Mouse (Mus musculus): ENCODE results near the gene Mrpl41.
"Not testable (repeated sequence)": the region's sequence is repeated elsewhere in the genome, so short reads cannot be mapped to it uniquely, and the experiment has no call there.

The Mrpl41 gene

GRCm38 (mm10) chr2:24974906-24975703 lies at the start of gene Mrpl41:
Mrpl41 (minus strand) TSS chr2:24975098.
- DNase-seq (ENCODE audit: low spot score in 2 of 2): peak; percentile 93

- no peak for DNase-seq (ENCODE audit: low spot score in 2 of 2)
These were observed 47.8 kb upstream of the Mrpl41 start for GRCm38 (mm10) chr2:25022678-25023077.

- peak in 1 of 2 experiments; percentile 16 for DNase-seq (ENCODE audit: low spot score in 2 of 2)
These were observed 33.4 kb upstream of the Mrpl41 start for GRCm38 (mm10) chr2:25008250-25008649.

- DNase-seq (ENCODE audit: low spot score in 2 of 2): no peak
These were observed 31.9 kb upstream of the Mrpl41 start for GRCm38 (mm10) chr2:25006767-25007166.

- no peak for DNase-seq (ENCODE audit: low spot score in 2 of 2)
These were observed 29.3 kb upstream of the Mrpl41 start for GRCm38 (mm10) chr2:25003946-25004786.

- peak; percentile 12 to 41 for DNase-seq (ENCODE audit: low spot score in 2 of 2)
These were observed 25.8 kb upstream of the Mrpl41 start for GRCm38 (mm10) chr2:25000544-25001235.

- no peak for DNase-seq (ENCODE audit: low spot score in 2 of 2)
These were observed 21.6 kb upstream of the Mrpl41 start for GRCm38 (mm10) chr2:24996471-24996870.

GRCm38 (mm10) chr2:24995332-24995731 lies 20.4 kb upstream of the Mrpl41 start:
- no peak for DNase-seq (ENCODE audit: low spot score in 2 of 2)

- DNase-seq (ENCODE audit: low spot score in 2 of 2): no peak
These were observed 12.9 kb upstream of the Mrpl41 start for GRCm38 (mm10) chr2:24987762-24988161.

GRCm38 (mm10) chr2:24976960-24977359 lies 2.1 kb upstream of the Mrpl41 start:
- DNase-seq (ENCODE audit: low spot score in 2 of 2): no peak

GRCm38 (mm10) chr2:24975704-24976297 lies 903 bp upstream of the Mrpl41 start, which contains the start of gene Pnpla7:
Pnpla7 (plus strand) TSS chr2:24976033.
- peak; percentile 70 to 79 for DNase-seq (ENCODE audit: low spot score in 2 of 2)

- peak in 1 of 2 experiments; percentile 15 for DNase-seq (ENCODE audit: low spot score in 2 of 2)
These were observed 446 bp downstream of the Mrpl41 start for GRCm38 (mm10) chr2:24974452-24974851.

GRCm38 (mm10) chr2:24970386-24970785 lies 4.5 kb downstream of the Mrpl41 start:
- DNase-seq (ENCODE audit: low spot score in 2 of 2): no peak

GRCm38 (mm10) chr2:24962304-24963000 lies 12.4 kb downstream of the Mrpl41 start, which contains the start of gene Dph7:
Dph7 (plus strand) TSS chr2:24962400.
- peak; percentile 68 to 85 for DNase-seq (ENCODE audit: low spot score in 2 of 2)

- DNase-seq (ENCODE audit: low spot score in 2 of 2): no peak
These were observed 14.0 kb downstream of the Mrpl41 start for GRCm38 (mm10) chr2:24960910-24961309.

GRCm38 (mm10) chr2:24952537-24953055 lies 22.3 kb downstream of the Mrpl41 start:
- DNase-seq (ENCODE audit: low spot score in 2 of 2): no peak

- peak in 1 of 2 experiments; percentile 19 for DNase-seq (ENCODE audit: low spot score in 2 of 2)
These were observed 24.7 kb downstream of the Mrpl41 start for GRCm38 (mm10) chr2:24950189-24950535.

- peak; percentile 95 to 99 for DNase-seq (ENCODE audit: low spot score in 2 of 2)
These were observed 25.3 kb downstream of the Mrpl41 start, which contains the start of gene Zmynd19 for GRCm38 (mm10) chr2:24949421-24950188. Zmynd19 (plus strand) TSS chr2:24949792.

GRCm38 (mm10) chr2:24944304-24944703 lies 30.6 kb downstream of the Mrpl41 start:
- not testable (repeated sequence) for DNase-seq (ENCODE audit: low spot score in 2 of 2)

- no peak for DNase-seq (ENCODE audit: low spot score in 2 of 2)
These were observed 32.8 kb downstream of the Mrpl41 start for GRCm38 (mm10) chr2:24942092-24942491.
